Mouse (Mus musculus) heart, adult 2 months (tissue): ENCODE measurements around the gene Lpgat1. TPM values are rescaled to one million over a fixed set of nuclear protein-coding genes. Genes with fewer than 3 reads are reported as not detected.

Experiments
- DNase-seq, 2 experiments: peaks; one replicate each; pipeline ENCODE4 v3.0.0; 2021
- H3K27ac ChIP-seq: fragments of 200-600 bp; 2 replicates; pipeline ENCODE4 v1.8.1; 2022
- H3K27me3 ChIP-seq: fragments of 200-500 bp; 2 replicates; pipeline ENCODE4 v1.6.1; 2012; ENCODE audit warnings: mild to moderate bottlenecking, low read length, inconsistent platforms, mixed read lengths; ENCODE audit not compliant: control insufficient read depth, insufficient read depth
- H3K36me3 ChIP-seq: fragments of 200-500 bp; 2 replicates; pipeline ENCODE4 v1.6.1; 2012; ENCODE audit warnings: low read length, inconsistent platforms; ENCODE audit not compliant: control insufficient read depth, insufficient read depth
- H3K4me1 ChIP-seq: fragments of 200-500 bp; 2 replicates; pipeline ENCODE4 v1.6.1; 2011; ENCODE audit warnings: low read length; ENCODE audit not compliant: control insufficient read depth, insufficient read depth
- H3K4me3 ChIP-seq: fragments of 200-600 bp; 2 replicates; pipeline ENCODE4 v1.8.1; 2022
- H3K79me2 ChIP-seq: fragments of 200-500 bp; replicated peaks from 2 replicates; pipeline ENCODE4 v1.6.1; 2012; ENCODE audit warnings: mild to moderate bottlenecking, inconsistent platforms, low read length, moderate library complexity, mixed read lengths; ENCODE audit not compliant: control insufficient read depth, insufficient read depth
- H3K9ac ChIP-seq: fragments of 200-500 bp; 2 replicates; pipeline ENCODE4 v1.6.1; 2012; ENCODE audit warnings: low read depth, mild to moderate bottlenecking, control low read depth, inconsistent platforms, low read length, mixed read lengths
- CTCF ChIP-seq: fragments of 200-600 bp; IDR thresholded peaks from 2 replicates; pipeline ENCODE4 v1.8.1; 2022; ENCODE audit warnings: antibody characterized with exemption, mild to moderate bottlenecking, moderate library complexity
- EP300 ChIP-seq: fragments of 200-500 bp; IDR thresholded peaks from 2 replicates; pipeline ENCODE4 v1.6.1; 2011; ENCODE audit warnings: low read depth, low read length, control low read depth; ENCODE audit not compliant: insufficient read depth
- POLR2A ChIP-seq: fragments of 200-500 bp; IDR thresholded peaks from 2 replicates; pipeline ENCODE4 v1.6.1; 2011; ENCODE audit warnings: mild to moderate bottlenecking, low read depth, low read length, control low read depth; ENCODE audit not compliant: insufficient read depth
- WGBS: fragments of 180-500 bp; shearing (Covaris S2); methylation state at CpG from one replicate; pipeline ENCODE4 v1.1.7; 2018; 5-methylcytosine and 5-hydroxymethylcytosine counted together
- intact Hi-C: fragments of 180-260 bp; cut with DNase I; formaldehyde crosslinking; loops from one replicate; pipeline ENCODE4 v1.15.1; 2025
- polyA plus RNA-seq: library from polyadenylated mRNA; depleted of rRNA; stranded (reverse); fragments of >200 nt; gene quantifications from 2 replicates; pipeline ENCODE4 v1.2.3, GENCODE M21; 2012
- total RNA-seq, 2 experiments: library from RNA; stranded (reverse); gene quantifications; 2 replicates each; pipeline ENCODE4 v1.2.3; 2021

Lpgat1 gene
- total and polyA plus RNA-seq, 3 experiments, result 16.8 to 119 (median 99.1) TPM

DNA sequence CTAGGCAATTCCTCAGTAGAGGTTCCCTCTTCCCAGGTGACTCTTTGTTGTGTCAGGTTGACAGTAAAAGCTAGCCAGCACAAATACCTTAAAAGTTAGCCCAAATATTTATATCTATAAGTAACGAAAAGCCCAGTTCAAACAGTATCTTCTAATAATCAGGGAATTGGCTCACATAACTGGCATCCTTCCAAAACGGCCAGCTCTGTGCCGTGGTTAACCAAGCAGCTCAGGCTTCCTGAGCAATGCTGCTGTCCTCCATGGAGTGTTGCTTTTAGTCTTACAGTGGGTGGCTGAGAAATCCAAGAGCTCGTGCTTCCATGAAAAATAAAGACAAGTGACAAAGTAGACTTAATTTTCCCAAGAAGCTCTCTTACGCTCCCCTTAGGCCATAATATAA is 56.5 kb downstream of the Lpgat1 start:
- Histone ChIP-seq H3K9ac (no peak overlapping the region), H3K27ac (no peak overlapping the region), H3K27me3 (no peaks in the 10 kb centered on the region), H3K36me3 (no peaks in the 10 kb centered on the region; the same call in 1 of the 2 replicates), H3K4me1 (no peaks in the 10 kb centered on the region), H3K79me2 (no peaks in the 10 kb centered on the region), H3K4me3 (no peak overlapping the region)
- intact Hi-C loops, result no loop called here
- 55% methylated on average over 5 of the region's 5 CpGs for WGBS
- no peak for TF ChIP-seq CTCF
- TF ChIP-seq POLR2A, result no peak
- no peak for TF ChIP-seq EP300
- no peak for DNase-seq

DNA sequence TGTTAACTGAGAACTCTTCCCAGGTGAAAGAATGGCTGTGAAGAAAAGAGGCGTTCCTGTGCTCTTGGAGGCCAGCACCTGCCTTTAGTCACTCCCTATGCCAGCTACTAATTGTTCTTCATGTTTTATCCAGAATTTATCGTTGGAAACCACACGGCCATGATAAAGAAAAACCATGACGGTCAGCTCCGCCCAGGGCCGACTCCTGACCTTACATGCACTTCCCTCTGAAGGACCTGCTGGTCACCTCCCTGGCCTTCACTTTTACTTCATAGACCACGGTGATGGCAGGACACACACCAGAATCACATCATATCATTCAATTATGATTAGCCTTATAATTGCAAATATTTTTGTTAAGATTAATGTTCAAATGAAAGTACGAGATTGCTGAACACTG is 57.5 kb downstream of the Lpgat1 start:
- 82% methylated on average over 8 of the region's 8 CpGs for WGBS
- Histone ChIP-seq H3K4me3 (no peak overlapping the region), H3K4me1 (no peaks in the 10 kb centered on the region), H3K79me2 (no peaks in the 10 kb centered on the region), H3K9ac (no peak overlapping the region), H3K27ac (no peak overlapping the region), H3K36me3 (peaks cover 3% of the 10 kb centered on the region), H3K27me3 (no peaks in the 10 kb centered on the region)
- TF ChIP-seq POLR2A, result no peak
- no peak for TF ChIP-seq CTCF
- no peak for TF ChIP-seq EP300
- no peak for DNase-seq
- intact Hi-C loops, result no loop called here

DNA sequence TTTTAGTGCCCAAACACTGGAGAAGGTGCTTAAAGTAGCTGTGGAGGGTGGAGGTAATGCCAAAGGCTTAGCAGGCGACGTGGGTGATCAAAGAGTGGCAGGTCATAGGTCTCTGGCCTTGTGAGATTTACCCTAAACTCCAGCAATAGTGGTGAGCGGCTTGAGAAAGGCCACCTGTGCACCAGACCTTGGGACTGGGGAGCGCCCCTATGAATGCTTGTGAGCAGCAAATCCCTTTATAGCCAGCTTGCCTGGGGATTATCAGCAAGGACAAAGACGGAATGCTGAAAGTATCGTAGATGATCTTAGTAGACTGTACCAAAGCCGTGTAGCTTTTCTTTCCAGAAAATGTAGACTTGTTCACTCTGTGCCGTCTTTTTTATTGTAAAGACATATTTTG is 59.9 kb downstream of the Lpgat1 start:
- Histone ChIP-seq H3K27ac (no peak overlapping the region), H3K4me3 (no peak overlapping the region), H3K36me3 (peaks cover 4% of the 10 kb centered on the region), H3K4me1 (no peaks in the 10 kb centered on the region), H3K79me2 (no peaks in the 10 kb centered on the region), H3K9ac (no peak overlapping the region), H3K27me3 (no peaks in the 10 kb centered on the region)
- WGBS, result 88% methylated on average over 8 of the region's 8 CpGs
- TF ChIP-seq EP300 (no peak), POLR2A (no peak), CTCF (no peak)
- no peak for DNase-seq
- intact Hi-C loops, result no loop called here

DNA sequence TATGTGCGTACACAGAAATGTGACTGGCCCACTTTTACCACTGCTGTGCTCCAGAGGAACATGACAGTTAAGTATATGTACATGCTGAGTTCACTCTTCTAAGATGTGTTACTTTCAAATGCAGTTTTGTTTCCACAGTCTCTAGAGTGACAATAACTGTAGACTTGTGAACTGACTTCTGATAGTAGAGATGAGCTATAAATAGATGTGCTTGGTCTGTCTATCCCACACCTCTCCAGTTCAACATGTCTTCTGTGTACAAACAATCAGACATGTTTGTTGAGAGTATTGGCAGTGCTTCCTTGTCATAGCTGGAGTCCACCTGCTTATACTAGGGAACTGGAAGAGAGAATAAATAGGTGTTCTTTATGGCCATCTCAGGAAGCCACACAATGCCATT is 62.8 kb downstream of the Lpgat1 start:
- Histone ChIP-seq H3K36me3 (peaks cover 4% of the 10 kb centered on the region), H3K4me1 (no peaks in the 10 kb centered on the region), H3K79me2 (no peaks in the 10 kb centered on the region), H3K27me3 (no peaks in the 10 kb centered on the region), H3K27ac (no peak overlapping the region), H3K9ac (no peak overlapping the region), H3K4me3 (no peak overlapping the region)
- intact Hi-C loops, result no loop called here
- TF ChIP-seq POLR2A (no peak), CTCF (no peak), EP300 (no peak)
- WGBS, result 84% methylated on average over 1 of the region's 1 CpGs
- DNase-seq, result no peak

DNA sequence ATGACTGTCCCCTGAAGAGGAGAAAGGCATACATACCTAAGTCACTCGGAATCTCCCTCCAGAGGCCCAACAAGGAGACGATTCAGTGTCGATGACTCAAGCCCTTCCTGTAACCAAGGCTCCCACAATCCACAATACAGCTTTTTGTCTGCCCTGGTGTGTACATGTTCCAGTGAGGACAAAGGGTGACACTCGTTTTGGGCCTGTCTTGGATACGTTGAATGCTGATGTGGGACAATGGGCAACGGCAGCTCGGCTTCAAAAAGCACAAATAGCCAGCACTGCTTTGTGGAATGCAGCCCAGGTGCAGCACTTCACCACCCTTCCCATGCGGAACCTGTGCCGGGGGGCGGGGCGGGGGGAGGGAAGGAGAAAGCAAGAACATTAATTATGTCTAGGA is 67.5 kb downstream of the Lpgat1 start:
- Histone ChIP-seq H3K27me3 (no peaks in the 10 kb centered on the region), H3K9ac (no peak overlapping the region), H3K4me3 (no peak overlapping the region), H3K79me2 (no peaks in the 10 kb centered on the region), H3K36me3 (peaks cover 2% of the 10 kb centered on the region), H3K4me1 (no peaks in the 10 kb centered on the region), H3K27ac (no peak overlapping the region)
- intact Hi-C loops, result no loop called here
- WGBS, result 65% methylated on average over 11 of the region's 11 CpGs
- no peak for DNase-seq
- TF ChIP-seq CTCF (no peak), POLR2A (no peak), EP300 (no peak)

- no peaks in the 10 kb centered on the region for H3K36me3 ChIP-seq
- no peak overlapping the region for H3K4me3 ChIP-seq
- no peaks in the 10 kb centered on the region for H3K27me3 ChIP-seq
- no peak for DNase-seq
- no peaks in the 10 kb centered on the region for H3K79me2 ChIP-seq
- intact Hi-C loops, result no loop called here
- H3K4me1 ChIP-seq, result no peaks in the 10 kb centered on the region
- H3K9ac ChIP-seq, result no peak overlapping the region
- no peak for TF ChIP-seq EP300
- TF ChIP-seq POLR2A, result no peak
- TF ChIP-seq CTCF, result no peak
- 62% methylated on average over 6 of the region's 6 CpGs for WGBS
- no peak overlapping the region for H3K27ac ChIP-seq
Observed at GRCm38 (mm10) chr1:191786255-191786654, 68.6 kb downstream of the Lpgat1 start.

DNA sequence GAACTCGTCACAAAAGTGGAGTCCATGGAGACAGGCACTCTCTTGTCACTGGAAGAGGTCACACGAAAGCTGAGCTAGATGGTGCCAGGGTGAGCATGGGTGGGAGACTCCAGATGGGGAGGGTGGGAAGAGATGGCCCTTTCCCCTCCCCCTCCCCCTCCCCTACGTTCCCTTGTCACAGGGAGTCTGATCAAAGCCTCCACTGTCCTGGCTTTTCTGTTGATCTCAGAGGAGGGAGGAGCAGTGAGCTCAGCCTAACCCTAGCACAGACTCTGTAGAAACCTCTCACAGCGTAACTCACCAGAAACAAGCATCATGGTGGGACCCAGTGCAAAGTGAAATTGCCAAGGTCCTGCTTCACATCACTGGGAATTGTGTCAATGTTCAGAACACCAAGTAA is 69.7 kb downstream of the Lpgat1 start:
- WGBS, result 53% methylated on average over 4 of the region's 4 CpGs
- no peak for TF ChIP-seq EP300
- TF ChIP-seq CTCF, result no peak
- no peak for TF ChIP-seq POLR2A
- Histone ChIP-seq H3K27ac (no peak overlapping the region), H3K27me3 (no peaks in the 10 kb centered on the region), H3K36me3 (no peaks in the 10 kb centered on the region), H3K79me2 (no peaks in the 10 kb centered on the region), H3K9ac (no peak overlapping the region), H3K4me1 (no peaks in the 10 kb centered on the region), H3K4me3 (no peak overlapping the region)
- intact Hi-C loops, result no loop called here
- DNase-seq, result no peak
